Mouse (Mus musculus) CH12.LX (cell line): ENCODE measurements around the gene Fxr1. TPM values are rescaled to one million over a fixed set of nuclear protein-coding genes. Genes with fewer than 3 reads are reported as not detected.

ENCODE experiments used
- DNase-seq: peaks from one replicate; pipeline ENCODE4 v3.0.0-alpha.2; 2013; ENCODE audit errors: extremely low read depth
- H3K27ac ChIP-seq: 2 replicates; pipeline ENCODE4 v1.5.1; 2012; ENCODE audit warnings: low read depth, mild to moderate bottlenecking, control low read depth, moderate library complexity; ENCODE audit not compliant: insufficient read depth
- H3K27me3 ChIP-seq: replicated peaks from 2 replicates; pipeline ENCODE3; 2012; ENCODE audit warnings: inconsistent platforms
- H3K36me3 ChIP-seq, 2 experiments: replicated peaks in 1 of 2; 2 replicates each; pipeline versions ENCODE3 to v1.6.1; 2012; ENCODE audit warnings: inconsistent platforms in 1 of 2, low read length in 1 of 2, mild to moderate bottlenecking in 1 of 2, mixed read lengths in 1 of 2, moderate library complexity in 1 of 2; ENCODE audit not compliant: control insufficient read depth in 1 of 2, insufficient read depth in 1 of 2
- H3K4me1 ChIP-seq, 2 experiments: 2 replicates each; pipeline ENCODE4 v1.6.1; 2012; ENCODE audit warnings: inconsistent platforms in 1 of 2, moderate library complexity in 1 of 2; ENCODE audit not compliant: insufficient read depth in 2 of 2, control insufficient read depth in 1 of 2
- H3K4me2 ChIP-seq: 2 replicates; pipeline ENCODE4 v1.6.1; 2012; ENCODE audit warnings: low read depth, mild to moderate bottlenecking, control low read depth; ENCODE audit not compliant: poor library complexity, insufficient read depth, severe bottlenecking
- H3K4me3 ChIP-seq, 3 experiments: fragments of 150-350 bp in 1 of 3; sonication (generic) in 1 of 3; replicated peaks in 1 of 3; 2 replicates each; pipeline versions ENCODE3 to v1.5.1; 2011 to 2012; ENCODE audit warnings: low read depth in 2 of 3, low read length in 2 of 3, mild to moderate bottlenecking in 2 of 3, moderate library complexity in 2 of 3, control low read depth in 1 of 3, improper control_type of control experiment in 1 of 3, inconsistent platforms in 1 of 3, mixed read lengths in 1 of 3; ENCODE audit not compliant: poor library complexity in 1 of 3
- H3K79me2 ChIP-seq: replicated peaks from 2 replicates; pipeline ENCODE4 v1.6.1; 2012; ENCODE audit warnings: mild to moderate bottlenecking, moderate library complexity; ENCODE audit not compliant: control insufficient read depth, poor library complexity, insufficient read depth, severe bottlenecking; ENCODE audit errors: extremely low read depth
- H3K9ac ChIP-seq: 2 replicates; pipeline ENCODE4 v1.6.1; 2012; ENCODE audit warnings: low read depth, mild to moderate bottlenecking, control low read depth, moderate library complexity; ENCODE audit not compliant: insufficient read depth
- H3K9me3 ChIP-seq: replicated peaks from 2 replicates; pipeline ENCODE3; 2012; ENCODE audit warnings: low read length, inconsistent platforms, mixed read lengths
- BHLHE40 ChIP-seq: IDR thresholded peaks from 2 replicates; pipeline ENCODE4 v1.6.1; 2011; ENCODE audit warnings: mild to moderate bottlenecking, low read depth, low read length, improper control_type of control experiment
- CTCF ChIP-seq, 2 experiments: IDR thresholded peaks in 1 of 2; conservative IDR thresholded peaks in 1 of 2; 2 replicates each; pipeline ENCODE4 v1.5.1; 2011 to 2012; ENCODE audit warnings: low read depth in 2 of 2, low read length in 2 of 2, improper control_type of control experiment in 1 of 2, inconsistent platforms in 1 of 2, mild to moderate bottlenecking in 1 of 2, moderate library complexity in 1 of 2
- E2F4 ChIP-seq: IDR thresholded peaks from 2 replicates; pipeline ENCODE4 v1.6.1; 2011; ENCODE audit warnings: low read depth, low read length, improper control_type of control experiment; ENCODE audit not compliant: insufficient replicate concordance
- EP300 ChIP-seq: IDR thresholded peaks from 2 replicates; pipeline ENCODE4 v1.6.1; 2011; ENCODE audit warnings: low read length, improper control_type of control experiment
- GABPA ChIP-seq: IDR thresholded peaks from 2 replicates; pipeline ENCODE4 v1.6.1; 2012; ENCODE audit warnings: low read depth, low read length, improper control_type of control experiment, inconsistent platforms; ENCODE audit not compliant: insufficient replicate concordance
- HCFC1 ChIP-seq: IDR thresholded peaks from 2 replicates; pipeline ENCODE4 v1.6.1; 2012; ENCODE audit warnings: low read depth, mild to moderate bottlenecking, inconsistent platforms, low read length, improper control_type of control experiment
- JUN ChIP-seq: IDR thresholded peaks from 2 replicates; pipeline ENCODE4 v1.6.1; 2011; ENCODE audit warnings: low read depth, mild to moderate bottlenecking, low read length, improper control_type of control experiment, moderate library complexity; ENCODE audit not compliant: insufficient read depth
- JUND ChIP-seq: conservative IDR thresholded peaks from 2 replicates; pipeline ENCODE4 v1.6.1; 2011; ENCODE audit warnings: low read depth, low read length, improper control_type of control experiment
- MAX ChIP-seq: IDR thresholded peaks from 2 replicates; pipeline ENCODE4 v1.6.1; 2011; ENCODE audit warnings: low read length, improper control_type of control experiment
- MAZ ChIP-seq: IDR thresholded peaks from 2 replicates; pipeline ENCODE4 v1.6.1; 2012; ENCODE audit warnings: low read depth, mild to moderate bottlenecking, inconsistent platforms, low read length, improper control_type of control experiment, moderate library complexity
- MEF2A ChIP-seq: IDR thresholded peaks from 2 replicates; pipeline ENCODE4 v1.6.1; 2014; ENCODE audit warnings: low read depth, mild to moderate bottlenecking, inconsistent platforms, low read length, improper control_type of control experiment, borderline replicate concordance
- MYC ChIP-seq: IDR thresholded peaks from 2 replicates; pipeline ENCODE4 v1.6.1; 2011; ENCODE audit warnings: low read depth, mild to moderate bottlenecking, improper control_type of control experiment, low read length
- NELFE ChIP-seq: IDR thresholded peaks from 2 replicates; pipeline ENCODE4 v1.6.1; 2011; ENCODE audit warnings: low read depth, low read length, improper control_type of control experiment
- NRF1 ChIP-seq: IDR thresholded peaks from 2 replicates; pipeline ENCODE4 v1.6.1; 2014; ENCODE audit warnings: low read depth, mild to moderate bottlenecking, inconsistent platforms, low read length, improper control_type of control experiment, moderate library complexity
- POLR2AphosphoS2 ChIP-seq: IDR thresholded peaks from 2 replicates; pipeline ENCODE4 v1.6.1; 2011; ENCODE audit warnings: low read depth, low read length, improper control_type of control experiment
- RCOR1 ChIP-seq: conservative IDR thresholded peaks from 2 replicates; pipeline ENCODE4 v1.6.1; 2012; ENCODE audit warnings: low read depth, mild to moderate bottlenecking, inconsistent platforms, low read length, improper control_type of control experiment
- TCF12 ChIP-seq: IDR thresholded peaks from 2 replicates; pipeline ENCODE4 v1.6.1; 2014; ENCODE audit warnings: low read depth, mild to moderate bottlenecking, inconsistent platforms, low read length, improper control_type of control experiment
- dilution Hi-C: fragments of 300-500 bp; cut with MboI; formaldehyde crosslinking; loops from 2 replicates; pipeline ENCODE4 v1.14.3; 2020; ENCODE audit warnings: low sequenced_read_pairs; ENCODE audit not compliant: extremely low pct_unique_long_range_greater_than_20kb, extremely low pct_ligation_motif_present
- in situ Hi-C: fragments of 300-500 bp; cut with MboI; formaldehyde crosslinking; loops from 3 replicates; pipeline ENCODE4 v1.14.3; 2019; ENCODE audit warnings: low sequenced_read_pairs, low pct_ligation_motif_present, low pct_unique_long_range_greater_than_20kb, mixed read lengths
- polyA plus RNA-seq: library from polyadenylated mRNA; unstranded; fragments of >175 nt; gene quantifications from 2 replicates; pipeline ENCODE4 v1.2.1, GENCODE M21; 2012; ENCODE audit warnings: low read depth; ENCODE audit not compliant: insufficient read length
- total RNA-seq, 2 experiments: library from RNA; depleted of rRNA; stranded (reverse); fragments of 300-350 nt in 1 of 2; fragments of >200 nt in 1 of 2; gene quantifications; 2 replicates each; pipeline ENCODE4 v1.2.3; 2012 to 2014

The Fxr1 gene
- total and polyA plus RNA-seq, 3 experiments: 83.9 to 120 (median 119) TPM

DNA sequence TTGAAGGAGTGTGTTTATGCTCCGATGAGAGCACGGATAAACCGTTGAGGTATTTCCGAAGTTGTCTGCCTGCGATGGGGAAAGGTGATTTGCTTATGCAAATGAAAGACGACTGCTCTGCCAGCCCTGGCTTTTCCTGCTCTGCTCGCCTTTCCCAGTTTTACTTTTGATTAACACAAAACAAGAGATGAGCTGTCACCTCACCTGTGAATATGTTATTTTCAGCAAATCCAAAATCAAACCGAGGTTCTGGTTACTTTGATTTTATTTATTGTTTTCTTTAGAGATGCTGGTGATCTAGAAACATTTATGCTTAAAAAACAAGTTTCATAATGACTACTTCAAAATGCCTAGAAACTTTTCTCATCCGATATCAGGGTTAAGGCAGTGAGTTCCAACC, 86.7 kb downstream of the Fxr1 start:
- DNase-seq: peak; percentile 46
- H3K36me3 ChIP-seq: no peaks in the 10 kb centered on the region
- H3K27ac ChIP-seq: no peak overlapping the region
- peaks cover 0 to 11% of the 10 kb centered on the region in 2 experiments; a peak in 2 of 4 replicates for H3K4me1 ChIP-seq
- no peaks in the 10 kb centered on the region for H3K9me3 ChIP-seq
- in situ Hi-C loops: no loop called here
- peaks cover 11% of the 10 kb centered on the region for H3K27me3 ChIP-seq
- dilution Hi-C loops: no loop called here
- H3K9ac ChIP-seq: no peak overlapping the region
- H3K4me3 ChIP-seq: peak overlapping the region in 2 of 3 experiments; percentile 24 to 31
- 0 out of 2 replicates have a peak, but pooled peaks have one; percentile 11 for TF ChIP-seq TCF12
- TF ChIP-seq NELFE: 0 out of 2 replicates have a peak, but pooled peaks have one; percentile 21
- no peak; the same call in 1 of the 2 replicates for TF ChIP-seq HCFC1
- TF ChIP-seq RCOR1: peak; percentile 66; the same call in 1 of the 2 replicates
- TF ChIP-seq JUND: peak; percentile 66
- TF ChIP-seq MYC: no peak
- 0 out of 2 replicates have a peak, but pooled peaks have one; percentile 49 for TF ChIP-seq EP300
- peak; percentile 40; the same call in 1 of the 2 replicates for TF ChIP-seq MEF2A
- TF ChIP-seq BHLHE40: peak; percentile 22; the same call in 1 of the 2 replicates
- TF ChIP-seq MAX: peak; percentile 20; the same call in 1 of the 2 replicates
- TF ChIP-seq CTCF (conservative IDR thresholded peaks at IDR 0.05 in 1 of 2, IDR thresholded peaks at IDR 0.05 in 1 of 2; ENCODE audit: low read depth in 2 of 2, low read length in 2 of 2): no peak
- TF ChIP-seq JUN: peak; percentile 40
- TF ChIP-seq MAZ: no peak
- peak overlapping the region; percentile 72 for H3K4me2 ChIP-seq
- no peaks in the 10 kb centered on the region for H3K79me2 ChIP-seq

- H3K4me2 ChIP-seq: no peak overlapping the region
- TF ChIP-seq MAX (no peak), HCFC1 (no peak), NRF1 (no peak), JUN (no peak), POLR2AphosphoS2 (no peak), GABPA (no peak), MEF2A (no peak), E2F4 (no peak)
Measured at GRCm38 (mm10) chr3:34107631-34108030, 87.9 kb downstream of the Fxr1 start.

More at GRCm38 (mm10) chr3:34107631-34108030, 87.9 kb downstream of the Fxr1 start:
- Histone ChIP-seq H3K27ac (no peak overlapping the region), H3K27me3 (peaks cover 11% of the 10 kb centered on the region), H3K9me3 (no peaks in the 10 kb centered on the region), H3K4me1 (peaks cover 0 to 11% of the 10 kb centered on the region in 2 experiments; a peak in 2 of 4 replicates), H3K36me3 (no peaks in the 10 kb centered on the region), H3K9ac (no peak overlapping the region), H3K4me3 (no peak overlapping the region), H3K79me2 (no peaks in the 10 kb centered on the region)
- DNase-seq: no peak
- in situ Hi-C loops (no loop called here), dilution Hi-C loops (no loop called here)
